Mouse (Mus musculus): ENCODE results near the gene Aig1. TPM values are rescaled to one million over a fixed set of nuclear protein-coding genes. Genes with fewer than 3 reads are reported as not detected.

Gene Aig1
- polyA plus RNA-seq, 1 experiment from 2014 or later: 27.4 TPM

DNA sequence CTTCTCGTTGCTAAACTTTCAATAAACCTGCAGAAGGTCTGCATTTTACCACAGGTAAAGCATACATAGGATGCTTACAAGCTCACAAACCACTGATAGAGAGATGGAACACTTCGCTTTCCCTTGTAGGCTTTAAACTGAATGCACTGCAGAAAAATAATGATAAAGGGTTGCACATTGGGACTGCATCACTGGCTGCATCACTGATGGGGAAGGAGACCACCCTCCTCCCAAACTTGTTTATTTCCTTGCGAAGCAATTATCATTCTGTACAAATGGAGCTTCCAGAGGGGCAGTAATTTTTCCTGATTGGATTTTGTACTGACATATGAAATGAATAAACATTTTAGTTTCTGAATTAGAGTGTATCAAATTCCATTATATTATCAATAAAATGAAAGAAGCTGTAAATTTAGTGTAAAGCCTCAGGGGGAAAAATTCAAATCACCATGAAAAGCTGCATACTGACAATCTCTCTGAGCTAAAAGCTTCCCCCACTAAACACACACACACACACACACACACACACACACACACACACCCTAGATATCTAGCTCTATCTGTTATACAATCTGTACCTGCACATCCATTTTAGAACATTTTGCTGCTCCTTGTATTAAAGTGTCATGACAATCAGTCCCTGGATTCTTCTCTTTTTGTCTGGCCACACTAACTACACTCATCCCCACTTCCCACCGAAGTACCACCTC is 138.6 kb downstream of the Aig1 start:
- Histone ChIP-seq H3K4me3 (ENCODE audit: low read depth, low read length) (no peak overlapping the region), H3K36me3 (ENCODE audit: control insufficient read depth, insufficient read depth, low read length) (no peaks in the 10 kb centered on the region), H3K4me2 (no peak overlapping the region), H3K4me1 (ENCODE audit: control insufficient read depth, insufficient read depth, low read length) (no peaks in the 10 kb centered on the region), H3K9ac (ENCODE audit: low read length) (no peak overlapping the region), H3K27ac (ENCODE audit: low read depth, low read length) (no peak overlapping the region), H3K27me3 (ENCODE audit: control insufficient read depth, insufficient read depth, low read length) (no peaks in the 10 kb centered on the region), H3K9me3 (ENCODE audit: control insufficient read depth, low read length) (no peaks in the 10 kb centered on the region)
- WGBS: 93% methylated on average over 4 of the region's 4 CpGs
- ATAC-seq (ENCODE audit: low FRiP score): no peak
- no peak for DNase-seq (ENCODE audit: low spot score, missing footprints)

DNA sequence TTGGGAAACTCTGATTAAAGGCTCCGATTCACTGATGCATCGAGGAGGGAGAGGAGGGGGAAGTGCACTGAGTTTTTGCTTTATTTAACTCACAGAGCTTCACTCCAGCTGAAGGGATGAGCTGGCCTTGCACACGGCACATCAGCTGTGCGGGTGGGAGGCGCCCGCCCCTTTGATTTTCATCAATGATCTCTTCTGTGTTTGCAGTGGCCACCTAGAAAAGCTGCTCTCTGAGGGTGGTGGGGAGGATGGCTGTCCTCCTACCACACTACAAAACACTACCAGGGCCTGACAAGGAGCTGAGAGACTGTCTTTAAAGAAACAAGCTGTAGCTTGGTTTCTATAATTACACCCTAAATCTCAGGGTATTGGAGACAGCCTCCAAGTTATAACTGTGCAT is 141.1 kb downstream of the Aig1 start:
- no peak for ATAC-seq (ENCODE audit: low FRiP score)
- Histone ChIP-seq H3K36me3 (ENCODE audit: control insufficient read depth, insufficient read depth, low read length) (no peaks in the 10 kb centered on the region), H3K9ac (ENCODE audit: low read length) (no peak overlapping the region), H3K4me1 (ENCODE audit: control insufficient read depth, insufficient read depth, low read length) (no peaks in the 10 kb centered on the region), H3K9me3 (ENCODE audit: control insufficient read depth, low read length) (no peaks in the 10 kb centered on the region), H3K4me2 (no peak overlapping the region), H3K27me3 (ENCODE audit: control insufficient read depth, insufficient read depth, low read length) (no peaks in the 10 kb centered on the region), H3K4me3 (ENCODE audit: low read depth, low read length) (no peak overlapping the region), H3K27ac (ENCODE audit: low read depth, low read length) (no peak overlapping the region)
- 76% methylated on average over 6 of the region's 6 CpGs for WGBS
- no peak for DNase-seq (ENCODE audit: low spot score, missing footprints)

DNA sequence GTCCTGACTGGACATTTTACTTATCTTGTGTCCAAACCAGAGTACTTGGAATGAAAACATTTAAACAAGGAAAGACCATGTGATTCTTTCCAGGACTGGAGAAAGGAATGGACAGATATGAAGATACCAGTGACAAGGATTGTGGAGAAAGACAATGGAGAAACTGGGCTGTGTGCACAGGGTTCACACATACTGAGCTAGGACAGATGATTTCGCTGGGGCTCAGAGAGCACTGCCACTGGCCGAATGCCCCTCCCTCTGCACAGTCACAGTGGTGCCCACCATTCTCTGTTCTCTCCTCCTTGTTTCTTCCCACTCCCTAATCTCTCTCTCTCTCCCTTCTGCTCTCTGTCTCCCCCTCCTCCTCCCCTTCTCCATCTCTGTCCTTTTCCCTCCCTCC is 142.6 kb downstream of the Aig1 start:
- no peaks in the 10 kb centered on the region for H3K36me3 ChIP-seq (ENCODE audit: control insufficient read depth, insufficient read depth, low read length)
- ATAC-seq (ENCODE audit: low FRiP score) (no peak), DNase-seq (ENCODE audit: low spot score, missing footprints) (no peak)
- 80% methylated on average over 2 of the region's 2 CpGs for WGBS
- H3K9me3 ChIP-seq (ENCODE audit: control insufficient read depth, low read length): no peaks in the 10 kb centered on the region
- no peak overlapping the region for H3K4me2 ChIP-seq
- no peak overlapping the region for H3K27ac ChIP-seq (ENCODE audit: low read depth, low read length)
- no peak overlapping the region for H3K9ac ChIP-seq (ENCODE audit: low read length)
- no peak overlapping the region for H3K4me3 ChIP-seq (ENCODE audit: low read depth, low read length)
- no peaks in the 10 kb centered on the region for H3K27me3 ChIP-seq (ENCODE audit: control insufficient read depth, insufficient read depth, low read length)
- H3K4me1 ChIP-seq (ENCODE audit: control insufficient read depth, insufficient read depth, low read length): no peaks in the 10 kb centered on the region

DNA sequence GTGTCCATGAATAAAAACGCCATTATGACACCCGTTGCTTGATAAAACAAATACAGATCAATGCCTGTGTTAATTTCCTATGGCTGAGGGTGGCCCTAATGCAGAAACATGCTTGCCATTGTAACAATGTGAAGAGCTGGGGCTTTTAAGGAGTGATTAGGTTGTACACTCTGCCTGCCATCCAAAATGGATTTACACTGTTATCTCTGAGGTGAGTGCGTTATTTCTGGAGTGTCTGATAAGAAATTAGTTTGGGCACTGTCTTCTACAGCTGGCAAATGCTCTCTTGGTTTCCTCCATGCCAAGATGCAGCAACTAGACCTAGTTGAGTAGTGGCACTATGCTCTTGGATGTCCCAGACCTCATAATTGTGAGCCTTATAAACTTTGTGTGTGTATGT is 143.5 kb downstream of the Aig1 start:
- ATAC-seq (ENCODE audit: low FRiP score): no peak

DNA sequence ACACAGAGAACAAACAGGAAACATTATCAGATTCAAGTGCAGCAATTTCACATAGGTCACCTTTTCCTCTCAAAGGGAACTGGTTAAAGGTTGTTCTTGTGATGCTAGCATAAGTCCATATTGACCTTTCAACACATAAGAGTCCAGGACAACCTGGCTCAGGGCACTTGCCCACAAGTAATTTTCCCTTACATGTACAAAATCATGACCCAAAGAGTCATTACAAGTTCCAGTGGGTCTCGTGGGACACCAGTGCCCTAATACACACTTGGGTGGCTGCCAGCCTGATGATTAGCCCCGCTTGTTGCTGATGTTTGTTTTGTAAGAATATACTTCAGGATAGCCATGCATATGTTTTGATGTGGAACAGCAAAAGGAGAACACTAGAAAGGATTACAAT is 152.6 kb downstream of the Aig1 start:
- Histone ChIP-seq H3K9ac (ENCODE audit: low read length) (no peak overlapping the region), H3K9me3 (ENCODE audit: control insufficient read depth, low read length) (no peaks in the 10 kb centered on the region), H3K36me3 (ENCODE audit: control insufficient read depth, insufficient read depth, low read length) (no peaks in the 10 kb centered on the region), H3K27me3 (ENCODE audit: control insufficient read depth, insufficient read depth, low read length) (no peaks in the 10 kb centered on the region), H3K4me3 (ENCODE audit: low read depth, low read length) (no peak overlapping the region), H3K27ac (ENCODE audit: low read depth, low read length) (no peak overlapping the region), H3K4me1 (ENCODE audit: control insufficient read depth, insufficient read depth, low read length) (peaks cover 7% of the 10 kb centered on the region; the same call in 1 of the 2 replicates), H3K4me2 (no peak overlapping the region)
- WGBS: 75% methylated on average over 2 of the region's 2 CpGs
- ATAC-seq (ENCODE audit: low FRiP score): no peak
- DNase-seq (ENCODE audit: low spot score, missing footprints): peak; percentile 53

More for the DNA sequence above, 143.5 kb downstream of the Aig1 start:
- Histone ChIP-seq H3K27me3 (ENCODE audit: control insufficient read depth, insufficient read depth, low read length) (no peaks in the 10 kb centered on the region), H3K27ac (ENCODE audit: low read depth, low read length) (no peak overlapping the region), H3K9me3 (ENCODE audit: control insufficient read depth, low read length) (no peaks in the 10 kb centered on the region), H3K4me3 (ENCODE audit: low read depth, low read length) (no peak overlapping the region), H3K4me2 (no peak overlapping the region), H3K36me3 (ENCODE audit: control insufficient read depth, insufficient read depth, low read length) (no peaks in the 10 kb centered on the region), H3K9ac (ENCODE audit: low read length) (no peak overlapping the region), H3K4me1 (ENCODE audit: control insufficient read depth, insufficient read depth, low read length) (no peaks in the 10 kb centered on the region)
- DNase-seq (ENCODE audit: low spot score, missing footprints): no peak
- 93% methylated on average over 3 of the region's 3 CpGs for WGBS

DNA sequence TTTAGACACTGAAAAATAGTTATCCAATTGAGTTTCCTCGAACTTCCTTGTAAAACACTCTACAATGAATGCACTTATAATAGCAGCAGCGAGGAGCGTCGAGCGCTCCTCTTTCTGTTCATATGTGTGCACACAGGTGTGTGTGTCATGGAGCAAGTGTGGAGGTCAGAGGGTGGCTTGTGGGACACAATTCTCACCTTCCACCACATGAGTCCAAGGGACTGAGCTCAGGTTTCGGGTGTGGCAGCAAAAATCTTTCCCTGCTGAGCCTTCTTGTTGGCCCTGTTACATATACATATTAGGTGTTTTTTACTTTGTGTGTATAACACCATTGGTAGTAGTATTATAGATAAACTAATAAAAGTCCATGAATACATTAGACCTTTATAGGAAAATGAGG is 153.2 kb downstream of the Aig1 start:
- 89% methylated on average over 6 of the region's 6 CpGs for WGBS
- H3K4me3 ChIP-seq (ENCODE audit: low read depth, low read length): no peak overlapping the region
- no peak for ATAC-seq (ENCODE audit: low FRiP score)

DNA sequence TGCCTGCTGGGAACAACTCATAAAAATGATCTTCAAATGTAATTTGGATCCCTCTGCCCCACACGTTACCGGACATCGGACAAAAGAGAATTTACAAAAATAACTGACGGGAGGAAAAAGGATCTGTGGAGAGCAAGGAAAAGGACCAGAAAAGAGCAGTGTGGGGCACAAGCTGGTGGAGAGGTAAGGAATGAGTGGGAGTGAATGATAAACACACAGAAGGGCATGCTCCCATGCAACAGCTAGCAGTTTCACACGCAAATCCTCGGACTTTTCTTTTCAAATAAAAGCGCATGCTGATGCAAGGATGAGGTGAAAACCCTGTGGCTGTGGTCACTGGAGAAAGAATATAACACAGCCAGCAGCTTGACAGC is 153.9 kb downstream of the Aig1 start:
- Histone ChIP-seq H3K27me3 (ENCODE audit: control insufficient read depth, insufficient read depth, low read length) (no peaks in the 10 kb centered on the region), H3K9ac (ENCODE audit: low read length) (no peak overlapping the region), H3K9me3 (ENCODE audit: control insufficient read depth, low read length) (no peaks in the 10 kb centered on the region), H3K4me1 (ENCODE audit: control insufficient read depth, insufficient read depth, low read length) (peaks cover 7% of the 10 kb centered on the region; the same call in 1 of the 2 replicates), H3K4me3 (ENCODE audit: low read depth, low read length) (no peak overlapping the region), H3K36me3 (ENCODE audit: control insufficient read depth, insufficient read depth, low read length) (no peaks in the 10 kb centered on the region), H3K4me2 (no peak overlapping the region), H3K27ac (ENCODE audit: low read depth, low read length) (no peak overlapping the region)
- DNase-seq (ENCODE audit: low spot score, missing footprints) (no peak), ATAC-seq (ENCODE audit: low FRiP score) (0 out of 2 replicates have a peak, but pooled peaks have one; percentile 50)
- WGBS: 50% methylated on average over 7 of the region's 7 CpGs

More for the DNA sequence above, 153.2 kb downstream of the Aig1 start:
- H3K9me3 ChIP-seq (ENCODE audit: control insufficient read depth, low read length): no peaks in the 10 kb centered on the region
- no peaks in the 10 kb centered on the region for H3K27me3 ChIP-seq (ENCODE audit: control insufficient read depth, insufficient read depth, low read length)
- no peak overlapping the region for H3K4me2 ChIP-seq
- H3K4me1 ChIP-seq (ENCODE audit: control insufficient read depth, insufficient read depth, low read length): peaks cover 7% of the 10 kb centered on the region; the same call in 1 of the 2 replicates
- H3K9ac ChIP-seq (ENCODE audit: low read length): no peak overlapping the region
- H3K27ac ChIP-seq (ENCODE audit: low read depth, low read length): no peak overlapping the region
- DNase-seq (ENCODE audit: low spot score, missing footprints): peak; percentile 57
- no peaks in the 10 kb centered on the region for H3K36me3 ChIP-seq (ENCODE audit: control insufficient read depth, insufficient read depth, low read length)

DNA sequence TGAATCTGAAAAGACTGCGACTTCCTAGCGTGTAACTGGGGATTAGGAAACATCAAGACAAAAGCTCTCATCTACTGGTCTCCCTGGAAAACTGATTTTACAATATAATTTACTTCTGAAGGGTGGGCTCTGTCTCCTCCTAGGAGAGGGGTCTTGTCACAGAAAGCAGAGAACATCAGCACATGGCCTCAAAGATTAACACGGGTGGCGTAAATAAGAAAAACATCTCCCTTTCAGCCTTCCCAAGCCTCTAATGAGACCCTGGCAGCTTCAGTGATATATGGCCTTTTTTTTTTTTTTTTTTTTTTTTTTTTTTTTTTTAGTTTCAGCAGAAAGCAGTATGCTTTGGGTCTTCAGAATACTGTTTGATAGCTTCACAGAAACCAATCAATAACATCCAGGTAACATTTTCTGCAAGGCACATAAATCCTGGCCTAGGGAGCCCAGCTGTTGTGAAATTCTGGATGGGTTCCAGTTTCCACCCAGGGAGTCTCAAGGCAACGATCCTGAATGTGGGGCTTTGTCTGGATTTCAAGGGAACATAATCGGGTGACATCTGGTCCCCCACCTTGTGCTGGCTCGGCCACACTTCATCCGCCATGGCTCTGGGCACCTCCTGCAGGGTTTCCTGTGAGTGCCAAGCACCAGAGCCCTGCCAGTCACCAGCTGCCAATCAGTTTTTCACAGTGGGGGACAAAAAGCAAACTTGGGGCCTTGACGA is 154.4 kb downstream of the Aig1 start:
- 46% methylated on average over 9 of the region's 9 CpGs for WGBS
- no peak overlapping the region for H3K4me3 ChIP-seq (ENCODE audit: low read depth, low read length)

DNA sequence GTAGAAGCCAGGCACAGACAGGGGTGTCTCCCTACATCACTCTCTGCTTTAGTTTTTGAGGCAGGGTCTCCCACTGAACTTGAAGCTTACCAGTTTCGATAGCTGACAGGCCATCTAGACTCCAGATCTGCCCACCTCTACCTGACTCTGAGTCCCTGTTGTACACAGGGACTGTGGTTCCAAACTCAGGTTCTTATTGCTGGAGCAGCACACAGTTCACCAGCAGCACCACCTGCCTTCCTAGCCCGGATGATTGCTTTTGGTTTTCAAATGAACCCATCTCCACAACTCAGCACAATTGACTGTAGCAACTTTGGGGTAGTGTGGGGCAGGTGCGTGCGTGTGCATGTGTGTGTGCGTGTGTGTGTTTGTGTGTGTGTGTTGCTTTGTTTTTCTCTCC is 155.1 kb downstream of the Aig1 start:
- 0 out of 2 replicates have a peak, but pooled peaks have one; percentile 24 for ATAC-seq (ENCODE audit: low FRiP score)

More for the DNA sequence above, 154.4 kb downstream of the Aig1 start:
- Histone ChIP-seq H3K4me2 (no peak overlapping the region), H3K27ac (ENCODE audit: low read depth, low read length) (no peak overlapping the region), H3K4me1 (ENCODE audit: control insufficient read depth, insufficient read depth, low read length) (peaks cover 7% of the 10 kb centered on the region; the same call in 1 of the 2 replicates), H3K36me3 (ENCODE audit: control insufficient read depth, insufficient read depth, low read length) (no peaks in the 10 kb centered on the region), H3K9me3 (ENCODE audit: control insufficient read depth, low read length) (no peaks in the 10 kb centered on the region), H3K9ac (ENCODE audit: low read length) (no peak overlapping the region), H3K27me3 (ENCODE audit: control insufficient read depth, insufficient read depth, low read length) (no peaks in the 10 kb centered on the region)
- ATAC-seq (ENCODE audit: low FRiP score) (peak; percentile 70), DNase-seq (ENCODE audit: low spot score, missing footprints) (peak; percentile 84)

More for the DNA sequence above, 155.1 kb downstream of the Aig1 start:
- WGBS: 86% methylated on average over 5 of the region's 5 CpGs
- Histone ChIP-seq H3K27me3 (ENCODE audit: control insufficient read depth, insufficient read depth, low read length) (no peaks in the 10 kb centered on the region), H3K4me1 (ENCODE audit: control insufficient read depth, insufficient read depth, low read length) (peaks cover 7% of the 10 kb centered on the region; the same call in 1 of the 2 replicates), H3K4me2 (no peak overlapping the region), H3K36me3 (ENCODE audit: control insufficient read depth, insufficient read depth, low read length) (no peaks in the 10 kb centered on the region), H3K4me3 (ENCODE audit: low read depth, low read length) (no peak overlapping the region), H3K27ac (ENCODE audit: low read depth, low read length) (no peak overlapping the region), H3K9ac (ENCODE audit: low read length) (no peak overlapping the region), H3K9me3 (ENCODE audit: control insufficient read depth, low read length) (no peaks in the 10 kb centered on the region)
- peak; percentile 83 for DNase-seq (ENCODE audit: low spot score, missing footprints)
